Mouse (Mus musculus) brown adipose tissue, adult 24 weeks (tissue): ENCODE data around the gene Dapp1. TPM values are rescaled to one million over a fixed set of nuclear protein-coding genes. Genes with fewer than 3 reads are reported as not detected.

Experiments
- H3K27ac ChIP-seq: fragments of 200-500 bp; replicated peaks from 2 replicates; pipeline ENCODE4 v1.5.1; 2012; ENCODE audit warnings: low read depth, mild to moderate bottlenecking, low read length
- H3K4me1 ChIP-seq: fragments of 200-500 bp; 2 replicates; pipeline ENCODE4 v1.6.1; 2012; ENCODE audit warnings: low read length, mixed read lengths; ENCODE audit not compliant: control insufficient read depth, insufficient read depth, insufficient read length
- H3K4me3 ChIP-seq: fragments of 200-500 bp; 2 replicates; pipeline ENCODE4 v1.5.1; 2012; ENCODE audit warnings: low read depth, mild to moderate bottlenecking, low read length, moderate library complexity; ENCODE audit not compliant: insufficient read depth
- polyA plus RNA-seq: library from polyadenylated mRNA; stranded (reverse); fragments of >200 nt; gene quantifications from 2 replicates; pipeline ENCODE4 v1.2.4, GENCODE M21; 2012; ENCODE audit not compliant: missing spikeins, insufficient read depth, insufficient read length

Gene Dapp1
- polyA plus RNA-seq, 1 experiment: 1.5 TPM

GRCm38 (mm10) chr3:137893789-137894188, 87.6 kb downstream of the Dapp1 start:
- Histone ChIP-seq H3K27ac (no peak overlapping the region), H3K4me1 (no peaks in the 10 kb centered on the region; the same call in 1 of the 2 replicates), H3K4me3 (no peak overlapping the region)

- no peak overlapping the region for H3K4me3 ChIP-seq
- H3K4me1 ChIP-seq: no peaks in the 10 kb centered on the region; the same call in 1 of the 2 replicates
Measured at GRCm38 (mm10) chr3:137892118-137892517, 89.2 kb downstream of the Dapp1 start.

GRCm38 (mm10) chr3:137891089-137891488, 90.3 kb downstream of the Dapp1 start:
- H3K4me1 ChIP-seq: no peaks in the 10 kb centered on the region; the same call in 1 of the 2 replicates
- no peak overlapping the region for H3K27ac ChIP-seq
- no peak overlapping the region for H3K4me3 ChIP-seq

More at GRCm38 (mm10) chr3:137892118-137892517, 89.2 kb downstream of the Dapp1 start:
- H3K27ac ChIP-seq: no peak overlapping the region

GRCm38 (mm10) chr3:137887961-137888360, 93.4 kb downstream of the Dapp1 start:
- Histone ChIP-seq H3K4me1 (no peaks in the 10 kb centered on the region; the same call in 1 of the 2 replicates), H3K27ac (no peak overlapping the region), H3K4me3 (no peak overlapping the region)

GRCm38 (mm10) chr3:137881093-137881492, 100.3 kb downstream of the Dapp1 start:
- Histone ChIP-seq H3K4me1 (no peaks in the 10 kb centered on the region; the same call in 1 of the 2 replicates), H3K4me3 (no peak overlapping the region), H3K27ac (no peak overlapping the region)

Other genes starting within 250 kb of the Dapp1 start
- gene H2afz, start 117.1 kb downstream of the Dapp1 start, polyA plus RNA-seq: 131 and 134 TPM in 2 replicates
- gene Dnajb14, start 113.9 kb downstream of the Dapp1 start, polyA plus RNA-seq: 14.1 and 14.4 TPM in 2 replicates
- 52.1 and 57.9 TPM in 2 replicates for gene Lamtor3, start 63.0 kb downstream of the Dapp1 start, polyA plus RNA-seq
- gene 1110002E22Rik, start 83.5 kb upstream of the Dapp1 start, polyA plus RNA-seq: 0.71 and 0.75 TPM in 2 replicates
- not detected in 2 replicates for gene Gm5105, start 85.8 kb upstream of the Dapp1 start, polyA plus RNA-seq
- 3.3 and 5.9 TPM in 2 replicates for gene Trmt10a, start 161.9 kb upstream of the Dapp1 start, polyA plus RNA-seq
- 1.6 and 3.2 TPM in 2 replicates for gene Mttp, start 163.4 kb upstream of the Dapp1 start, polyA plus RNA-seq
- not detected in 2 replicates for gene 4930579F01Rik, start 212.3 kb upstream of the Dapp1 start, polyA plus RNA-seq
- gene Adh7, start 236.2 kb upstream of the Dapp1 start, polyA plus RNA-seq: 0.83 and 1.2 TPM in 2 replicates